Comparison of ENCODE assay signal across 8 mouse cellular contexts in the genomic region with DNA sequence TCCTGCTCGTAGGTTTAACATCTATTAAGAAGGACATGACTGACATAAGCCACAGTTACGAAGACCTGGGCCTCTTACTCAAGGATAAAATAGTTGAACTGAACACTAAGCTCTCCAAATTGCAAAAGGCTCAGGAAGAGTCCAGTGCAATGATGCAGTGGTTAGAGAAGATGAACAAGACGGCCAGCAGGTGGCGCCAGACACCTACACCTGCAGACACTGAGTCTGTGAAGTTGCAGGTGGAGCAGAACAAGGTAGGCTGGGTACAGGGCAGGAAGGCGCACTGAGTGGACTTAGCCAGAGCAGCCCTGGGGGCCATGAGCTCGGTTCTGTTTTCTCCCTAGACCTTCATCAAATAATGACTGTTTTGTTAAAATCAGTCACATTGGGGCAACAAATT.
DNase-seq lines count a peak whose midpoint lies in the region; ATAC-seq and TF ChIP-seq lines count a peak whose summit lies in the region.

No protein-coding gene starts in this region.

- H3K9ac ChIP-seq in kidney, embryonic 14.5 days (ENCODE audit: low read depth, low read length), result no peak overlapping the region
- no peak overlapping the region for H3K9ac ChIP-seq in limb, embryonic 14.5 days (ENCODE audit: low read depth, low read length, severe bottlenecking)

- peak; percentile 95 for ATAC-seq in granulocyte monocyte progenitor cell, adult 5-6 weeks (replicated peaks; ENCODE audit: poor library complexity, severe bottlenecking)
- peak; percentile 69; the same call in 1 of the 2 replicates for ATAC-seq in kidney, embryonic 14.5 days (ENCODE audit: low FRiP score, low TSS enrichment)
- ATAC-seq in limb, embryonic 14.5 days (ENCODE audit: low FRiP score, low read depth), result no peak; the same call in 1 of the 2 replicates

- H3K4me2 ChIP-seq in kidney, embryonic 14.5 days (replicated peaks; ENCODE audit: low read depth, low read length), result no peak overlapping the region
- H3K4me2 ChIP-seq in limb, embryonic 14.5 days (replicated peaks; ENCODE audit: low read depth, low read length, severe bottlenecking), result no peak overlapping the region

- H3K27me3 ChIP-seq in kidney, embryonic 14.5 days (ENCODE audit: control insufficient read depth, insufficient read depth, low read length), result no peaks in the 10 kb centered on the region
- no peaks in the 10 kb centered on the region for H3K27me3 ChIP-seq in limb, embryonic 14.5 days (ENCODE audit: control insufficient read depth, insufficient read depth, low read length)

- no peak overlapping the region for H3K27ac ChIP-seq in kidney, embryonic 14.5 days (ENCODE audit: low read depth, low read length)
- no peak overlapping the region for H3K27ac ChIP-seq in limb, embryonic 14.5 days (replicated peaks; ENCODE audit: low read depth, low read length)

- 39% methylated on average over 6 of the region's 6 CpGs for WGBS in kidney, embryonic 14.5 days
- 30% methylated on average over 6 of the region's 6 CpGs for WGBS in limb, embryonic 14.5 days

- TF ChIP-seq POLR2A in limb, embryonic 14.5 days (IDR thresholded peaks at IDR 0.05; ENCODE audit: borderline replicate concordance, extremely low read depth, insufficient read depth, insufficient read length), result no peak

- H3K4me1 ChIP-seq in kidney, embryonic 14.5 days (ENCODE audit: control insufficient read depth, insufficient read depth, low read length), result no peaks in the 10 kb centered on the region
- H3K4me1 ChIP-seq in limb, embryonic 14.5 days (ENCODE audit: control insufficient read depth, insufficient read depth, low read length), result no peaks in the 10 kb centered on the region

- DNase-seq in 3134 (ENCODE audit: extremely low read depth, insufficient read length, low spot score), result peak; percentile 19
- peak; percentile 73 for DNase-seq in adrenal gland, adult 2 months
- DNase-seq in embryo, embryonic 11.5 days (ENCODE audit: low read depth, low spot score), result peak; percentile 64
- DNase-seq in limb, embryonic 14.5 days (ENCODE audit: low spot score), result peak; percentile 78
- peak; percentile 85 for DNase-seq in naive thymus-derived CD4-positive, alpha-beta T cell, adult 2 months (ENCODE audit: low read depth)
- DNase-seq in spleen, postnatal 4 days (ENCODE audit: low spot score in 2 of 2), result peak; percentile 73 to 91

- no peaks in the 10 kb centered on the region for H3K9me3 ChIP-seq in kidney, embryonic 14.5 days (ENCODE audit: control insufficient read depth, low read length)
- no peaks in the 10 kb centered on the region for H3K9me3 ChIP-seq in limb, embryonic 14.5 days (ENCODE audit: control insufficient read depth, low read length)

- no peak overlapping the region for H3K4me3 ChIP-seq in kidney, embryonic 14.5 days (ENCODE audit: low read length)
- no peak overlapping the region for H3K4me3 ChIP-seq in limb, embryonic 14.5 days (replicated peaks; ENCODE audit: low read length)

- peaks cover 19% of the 10 kb centered on the region; the same call in 1 of the 2 replicates for H3K36me3 ChIP-seq in kidney, embryonic 14.5 days (ENCODE audit: control insufficient read depth, insufficient read depth, low read length)
- H3K36me3 ChIP-seq in limb, embryonic 14.5 days (ENCODE audit: control insufficient read depth, insufficient read depth, low read length), result peaks cover 41% of the 10 kb centered on the region

Comparison
In these comparisons a context has a peak if more than half of its experiments do, and no peak if none do; other contexts are left out.
1. DNase-seq: peak in every context shown above with its lines; median percentile 85 in naive thymus-derived CD4-positive, alpha-beta T cell, adult 2 months; 82 in spleen, postnatal 4 days; 78 in limb, embryonic 14.5 days; 73 in adrenal gland, adult 2 months; 64 in embryo, embryonic 11.5 days; 19 in 3134.